Mouse (Mus musculus) yolk sac, embryonic 10.5 days (tissue): ENCODE measurements around the gene Upp2.

Source experiments
- DNase-seq: peaks from one replicate; pipeline ENCODE4 v3.0.0-alpha.2; 2017; ENCODE audit warnings: low spot score

Gene Upp2

GRCm38 (mm10) chr2:58680794-58681193 is 113.7 kb downstream of the Upp2 start:
- DNase-seq = no peak

- DNase-seq = no peak
Measured at GRCm38 (mm10) chr2:58681394-58681793, 114.3 kb downstream of the Upp2 start.

GRCm38 (mm10) chr2:58697501-58697900 is 130.4 kb downstream of the Upp2 start:
- DNase-seq = no peak

GRCm38 (mm10) chr2:58699931-58700330 is 132.8 kb downstream of the Upp2 start:
- peak; percentile 46 for DNase-seq

GRCm38 (mm10) chr2:58700354-58700753 is 133.3 kb downstream of the Upp2 start:
- DNase-seq = no peak

GRCm38 (mm10) chr2:58701627-58702026 is 134.5 kb downstream of the Upp2 start:
- no peak for DNase-seq

- DNase-seq = no peak
Measured at GRCm38 (mm10) chr2:58703226-58703625, 136.1 kb downstream of the Upp2 start.

- DNase-seq = no peak
Measured at GRCm38 (mm10) chr2:58703646-58704045, 136.5 kb downstream of the Upp2 start.

- DNase-seq = no peak
Measured at GRCm38 (mm10) chr2:58704576-58704975, 137.5 kb downstream of the Upp2 start.

GRCm38 (mm10) chr2:58707676-58708075 is 140.6 kb downstream of the Upp2 start:
- no peak for DNase-seq

GRCm38 (mm10) chr2:58710234-58710633 is 143.1 kb downstream of the Upp2 start:
- DNase-seq = no peak

GRCm38 (mm10) chr2:58711049-58711448 is 144.0 kb downstream of the Upp2 start:
- no peak for DNase-seq

- DNase-seq = no peak
Measured at GRCm38 (mm10) chr2:58711491-58711890, 144.4 kb downstream of the Upp2 start.

- DNase-seq = no peak
Measured at GRCm38 (mm10) chr2:58711935-58712334, 144.8 kb downstream of the Upp2 start.

- DNase-seq = no peak
Measured at GRCm38 (mm10) chr2:58717898-58718297, 150.8 kb downstream of the Upp2 start.

- no peak for DNase-seq
Measured at GRCm38 (mm10) chr2:58737192-58737820, 170.2 kb downstream of the Upp2 start.

- no peak for DNase-seq
Measured at GRCm38 (mm10) chr2:58741213-58741612, 174.1 kb downstream of the Upp2 start.

GRCm38 (mm10) chr2:58742026-58742425 is 174.9 kb downstream of the Upp2 start:
- DNase-seq = no peak

GRCm38 (mm10) chr2:58743446-58743845 is 176.3 kb downstream of the Upp2 start:
- no peak for DNase-seq

- DNase-seq = peak; percentile 18
Measured at GRCm38 (mm10) chr2:58747483-58748229, 180.6 kb downstream of the Upp2 start.

GRCm38 (mm10) chr2:58748296-58748695 is 181.2 kb downstream of the Upp2 start:
- no peak for DNase-seq

GRCm38 (mm10) chr2:58752891-58753290 is 185.8 kb downstream of the Upp2 start:
- DNase-seq = no peak

- no peak for DNase-seq
Measured at GRCm38 (mm10) chr2:58754736-58755135, 187.6 kb downstream of the Upp2 start.

- no peak for DNase-seq
Measured at GRCm38 (mm10) chr2:58758081-58758480, 191.0 kb downstream of the Upp2 start.
